Mouse (Mus musculus): ENCODE results near the gene Agpat4. TPM values are rescaled to one million over a fixed set of nuclear protein-coding genes. Genes with fewer than 3 reads are reported as not detected.
"Not testable (repeated sequence)": the region's sequence is repeated elsewhere in the genome, so short reads cannot be mapped to it uniquely, and the experiment has no call there.

Agpat4 gene
- total RNA-seq, 2 experiments from 2014 or later = 3.7 to 4.5 TPM

- peak; percentile 19 to 31 for DNase-seq
Measured at GRCm38 (mm10) chr17:12195137-12195536, 76.6 kb downstream of the Agpat4 start.

DNA sequence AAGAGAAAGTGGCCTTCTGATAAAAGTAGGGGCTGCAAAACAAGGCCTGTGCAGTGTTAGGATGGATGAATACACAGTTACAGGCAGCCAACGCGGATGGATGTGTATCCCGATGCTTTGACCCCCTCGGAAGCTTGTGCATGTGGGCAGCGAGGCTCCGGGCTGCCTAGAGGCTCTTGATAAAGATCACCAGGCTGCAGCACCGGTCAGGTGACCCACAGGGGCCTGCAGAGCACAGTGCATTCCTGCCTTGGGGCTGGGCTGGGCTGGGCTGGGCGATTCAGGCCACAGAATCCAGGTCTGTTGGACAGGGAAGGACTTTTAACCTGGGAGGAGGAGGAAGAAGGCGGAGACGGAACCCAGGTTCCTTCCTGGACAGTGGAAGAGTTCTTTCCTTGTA is 77.1 kb downstream of the Agpat4 start:
- DNase-seq = no peak

GRCm38 (mm10) chr17:12199933-12200332 is 81.4 kb downstream of the Agpat4 start:
- DNase-seq = no peak

DNA sequence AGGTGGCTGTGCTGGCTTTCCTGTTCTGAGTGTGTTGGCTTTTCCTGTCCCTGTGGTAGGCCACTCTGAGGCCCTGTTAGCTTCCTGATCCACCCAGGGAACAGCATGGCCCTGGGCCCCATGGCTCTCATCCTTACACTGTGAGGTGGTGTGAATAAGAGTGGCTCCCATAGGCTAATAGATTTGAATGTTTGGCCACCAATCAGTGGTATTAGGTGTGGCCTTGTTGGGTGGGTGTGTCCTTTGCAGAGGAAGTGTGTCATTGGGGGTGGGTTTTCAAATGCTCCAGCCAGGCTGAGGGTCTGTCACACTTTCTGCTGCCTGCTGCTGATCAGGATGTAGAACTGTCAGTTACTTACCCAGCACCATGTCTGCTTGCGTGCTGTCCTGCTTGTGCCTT is 82.6 kb downstream of the Agpat4 start:
- DNase-seq = no peak

DNA sequence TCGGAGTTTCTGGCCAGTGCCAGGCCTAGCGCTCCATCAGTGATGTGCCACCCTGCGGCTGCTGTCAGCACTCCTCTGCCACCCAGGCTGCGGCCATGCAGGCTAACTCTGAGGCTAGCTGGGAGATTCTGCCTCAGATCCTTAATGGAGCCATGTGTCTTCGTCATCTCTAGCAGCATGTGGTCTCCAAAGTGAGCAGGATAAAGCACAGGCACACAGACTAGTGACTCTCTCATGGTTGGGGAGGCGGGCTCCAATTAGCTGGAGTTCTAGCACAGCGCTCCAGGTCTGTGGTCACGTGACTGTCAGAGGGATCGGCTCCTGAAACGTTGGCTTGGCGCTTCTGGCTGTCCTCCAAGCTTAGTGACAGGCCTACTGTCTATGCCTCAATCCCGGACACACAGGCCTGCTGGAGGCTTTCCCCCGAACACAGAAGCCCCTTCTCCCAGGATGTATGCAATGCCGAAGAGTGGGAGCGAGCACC is 85.0 kb downstream of the Agpat4 start:
- DNase-seq = peak; percentile 27 to 29

GRCm38 (mm10) chr17:12204246-12204645 is 85.7 kb downstream of the Agpat4 start:
- DNase-seq = no peak

DNA sequence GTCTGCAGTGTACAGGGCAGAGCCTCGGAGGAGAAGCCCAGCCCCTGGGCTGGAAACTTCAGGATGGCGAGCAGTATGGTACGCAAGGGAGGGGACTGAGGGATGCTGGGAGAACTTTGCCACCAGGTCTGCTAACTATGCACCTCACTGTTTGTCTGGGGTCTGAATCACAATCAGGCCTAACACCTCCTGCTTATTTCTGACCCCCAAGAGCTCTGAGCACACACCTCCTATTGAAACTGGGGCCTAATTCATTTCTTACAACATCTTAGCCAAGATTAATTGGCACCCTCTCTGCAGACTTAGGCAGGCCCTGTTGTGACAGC is 86.1 kb downstream of the Agpat4 start:
- no peak for DNase-seq

DNA sequence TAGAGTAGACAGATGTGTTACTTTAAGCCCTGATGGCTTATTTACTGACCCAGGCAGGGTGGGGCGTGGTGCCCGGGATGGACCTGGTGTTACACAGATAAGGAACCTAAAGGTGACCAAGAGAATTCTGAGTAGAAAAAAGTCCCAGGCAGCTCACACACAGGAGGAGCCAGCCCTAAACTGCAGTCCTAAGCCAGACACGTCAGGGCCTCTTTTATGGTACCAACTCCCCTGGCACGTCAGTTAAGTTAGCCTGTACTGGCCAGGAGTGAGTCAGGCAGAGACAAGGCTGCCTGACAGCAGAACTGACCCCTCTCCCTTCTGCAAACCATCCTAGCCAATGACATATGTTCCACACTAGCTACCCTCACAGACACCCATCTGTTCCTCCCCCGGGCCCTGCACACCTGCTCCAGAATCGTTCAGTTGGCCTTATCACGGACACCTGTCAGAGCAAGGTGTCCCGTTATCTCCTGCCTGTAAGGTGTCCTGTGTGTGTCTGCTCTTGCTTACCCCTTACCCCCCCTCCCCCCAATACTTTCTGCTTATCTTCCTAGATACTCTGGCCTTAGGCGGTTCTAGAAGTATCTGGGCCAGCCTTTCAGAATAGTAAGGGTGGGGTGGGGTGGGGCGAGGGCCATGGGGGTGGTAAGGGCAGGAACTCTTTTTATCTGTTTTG is 86.7 kb downstream of the Agpat4 start:
- DNase-seq = no peak

DNA sequence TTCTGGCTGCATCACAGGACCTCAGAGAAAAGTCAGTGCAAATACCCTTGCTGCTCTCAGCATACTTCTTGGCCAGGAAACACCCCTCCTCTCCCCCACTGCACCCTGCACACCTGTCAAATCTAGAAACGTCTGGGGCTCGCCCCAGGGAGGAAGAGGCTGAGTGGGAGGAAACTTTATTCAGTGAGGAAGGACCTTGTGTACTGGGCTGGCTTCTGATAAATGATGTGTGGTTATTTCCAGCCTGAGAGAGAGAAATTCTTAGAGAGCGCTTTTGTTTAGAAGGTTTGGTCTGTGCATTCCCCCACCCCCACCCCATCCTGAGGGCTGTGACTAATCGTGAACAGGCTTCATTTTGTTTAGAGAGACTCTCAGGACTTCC is 87.2 kb downstream of the Agpat4 start:
- DNase-seq = no peak

- DNase-seq = no peak
Measured at GRCm38 (mm10) chr17:12206248-12206647, 87.7 kb downstream of the Agpat4 start.

GRCm38 (mm10) chr17:12207022-12207548 is 88.6 kb downstream of the Agpat4 start:
- DNase-seq = no peak

DNA sequence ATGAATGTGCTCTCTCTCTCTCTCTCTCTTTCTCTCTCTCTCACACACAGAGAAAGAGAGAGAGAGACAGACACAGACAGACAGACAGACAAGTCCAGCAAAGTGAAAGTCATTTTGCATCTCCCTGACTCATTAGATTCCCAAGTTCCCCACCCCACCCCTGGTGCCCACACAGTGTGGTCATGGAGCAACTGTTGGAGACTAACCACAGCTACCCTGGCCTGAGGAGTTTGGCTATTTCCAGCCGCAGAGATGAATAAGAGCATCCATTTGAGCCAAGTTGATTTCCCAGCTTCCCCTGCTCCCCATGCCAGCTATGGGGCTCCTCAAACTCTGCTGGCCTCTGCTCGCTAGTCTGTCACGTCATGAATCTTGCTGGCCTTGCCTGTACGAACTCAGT is 91.0 kb downstream of the Agpat4 start:
- DNase-seq = no peak

- peak; percentile 69 to 94 for DNase-seq
Measured at GRCm38 (mm10) chr17:12210544-12211132, 92.1 kb downstream of the Agpat4 start.

GRCm38 (mm10) chr17:12211890-12212289 is 93.4 kb downstream of the Agpat4 start:
- no peak for DNase-seq

DNA sequence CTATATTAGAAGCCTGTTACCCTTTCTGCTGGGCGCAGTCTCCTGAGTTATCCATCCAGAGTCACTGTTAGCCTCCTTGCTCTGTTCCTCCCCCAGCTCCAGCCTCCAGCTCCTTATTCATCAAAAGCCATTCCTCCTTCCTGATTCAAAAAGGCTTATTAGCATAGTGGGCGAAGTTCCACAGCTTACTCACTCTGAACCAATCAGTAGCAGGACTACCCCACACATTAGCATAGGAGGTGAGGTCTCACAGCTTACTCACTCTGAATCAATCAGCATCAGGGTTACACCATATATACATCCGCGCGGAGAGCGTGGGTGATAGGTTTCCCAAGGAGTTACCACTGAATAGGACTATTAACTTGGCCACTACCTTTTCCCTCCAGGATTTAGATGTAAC is 93.8 kb downstream of the Agpat4 start:
- DNase-seq = no peak

DNA sequence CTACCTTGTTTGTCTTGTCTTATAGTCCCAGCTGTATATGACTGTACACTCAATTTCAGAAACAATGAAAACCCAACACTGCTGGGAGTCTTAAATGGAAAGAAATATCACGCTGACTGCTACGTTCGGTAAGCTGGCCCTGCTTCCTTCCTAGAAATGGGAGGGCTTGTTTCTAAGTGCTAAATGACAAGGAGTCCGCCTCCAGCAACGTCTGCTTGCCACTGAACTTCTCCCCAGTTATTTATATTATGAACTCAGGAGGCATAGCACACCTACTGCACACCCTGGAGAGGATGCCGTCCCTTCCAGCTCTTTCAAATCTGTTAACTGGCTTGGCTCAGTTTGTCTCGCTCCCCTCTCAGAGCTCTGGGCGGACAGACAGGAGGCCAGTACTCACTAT is 94.9 kb downstream of the Agpat4 start:
- no peak for DNase-seq

DNA sequence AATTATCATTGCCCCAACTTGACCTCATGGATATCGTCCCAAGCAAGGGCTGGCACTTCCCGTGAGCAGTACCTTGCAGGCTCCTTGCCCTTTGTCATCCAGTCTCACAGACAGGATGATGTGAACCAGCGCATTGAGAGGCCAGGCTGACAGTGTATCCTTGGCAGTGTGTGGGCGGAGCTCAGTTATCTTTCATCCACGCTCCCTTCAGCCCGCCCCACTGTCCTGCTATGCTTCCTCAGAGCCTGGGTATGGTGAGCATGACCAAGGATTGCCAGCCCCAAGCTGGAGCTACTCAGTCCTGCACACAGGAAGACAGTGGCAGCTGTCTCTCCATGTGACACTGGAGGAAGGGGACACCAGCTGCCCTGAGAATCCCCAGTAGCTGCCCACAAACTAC is 97.7 kb downstream of the Agpat4 start:
- no peak for DNase-seq

DNA sequence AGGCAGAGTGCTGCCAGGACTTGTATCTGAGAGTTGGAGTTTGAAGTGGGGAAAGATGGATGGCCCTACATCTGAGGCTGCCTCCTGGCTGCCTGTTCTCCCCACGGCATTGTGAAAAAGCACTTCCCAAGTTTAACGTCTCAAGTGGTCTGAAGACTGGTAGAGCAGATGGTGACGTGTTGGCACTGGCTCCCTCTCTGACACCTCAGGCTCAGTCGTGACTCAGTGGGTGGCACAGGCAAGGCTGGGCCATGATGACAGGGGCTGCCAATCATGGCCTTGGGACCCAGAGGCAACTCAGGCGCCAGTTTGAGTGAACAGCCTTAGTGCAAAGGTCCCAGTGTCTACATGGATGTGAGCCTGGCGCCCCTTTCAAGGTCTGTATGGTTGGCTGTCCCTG is 103.4 kb downstream of the Agpat4 start:
- DNase-seq = no peak

- no peak for DNase-seq
Measured at GRCm38 (mm10) chr17:12223682-12224081, 105.2 kb downstream of the Agpat4 start.

DNA sequence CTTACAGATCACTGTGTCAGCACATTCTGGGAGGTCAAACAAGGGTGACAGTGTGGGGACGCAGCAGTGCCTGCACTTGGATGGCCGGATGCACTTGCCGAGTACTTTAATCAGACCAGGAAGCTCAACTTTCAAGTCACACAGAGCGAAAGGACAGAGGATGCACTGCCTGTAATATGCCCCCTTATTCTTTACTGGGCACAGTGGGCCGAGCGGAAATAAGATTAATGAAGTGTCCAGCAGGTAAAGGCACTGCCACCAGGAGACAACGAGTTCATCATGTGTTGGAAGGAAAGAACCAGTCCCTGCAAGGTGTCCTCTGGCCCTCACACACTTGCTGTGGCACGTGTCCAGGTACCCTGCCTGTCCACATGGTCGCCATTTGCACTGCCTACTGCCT is 105.6 kb downstream of the Agpat4 start:
- no peak for DNase-seq

DNA sequence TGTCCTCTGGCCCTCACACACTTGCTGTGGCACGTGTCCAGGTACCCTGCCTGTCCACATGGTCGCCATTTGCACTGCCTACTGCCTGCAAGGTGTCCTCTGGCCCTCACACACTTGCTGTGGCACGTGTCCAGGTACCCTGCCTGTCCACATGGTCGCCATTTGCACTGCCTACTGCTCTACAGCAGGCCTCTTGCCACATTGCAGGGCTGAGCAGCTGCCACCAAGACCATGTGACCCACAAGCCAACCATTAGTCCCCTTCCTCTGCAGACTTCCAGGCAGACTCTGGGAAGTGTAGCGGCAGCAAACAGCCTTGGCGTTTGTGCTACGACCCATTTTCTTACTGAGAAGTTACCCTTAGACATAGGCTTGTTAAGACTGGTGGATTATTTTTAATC is 106.0 kb downstream of the Agpat4 start:
- DNase-seq = not testable (repeated sequence)

GRCm38 (mm10) chr17:12225227-12225626 is 106.7 kb downstream of the Agpat4 start:
- DNase-seq = no peak

GRCm38 (mm10) chr17:12226551-12226950 is 108.0 kb downstream of the Agpat4 start:
- DNase-seq = peak; percentile 31 to 38

DNA sequence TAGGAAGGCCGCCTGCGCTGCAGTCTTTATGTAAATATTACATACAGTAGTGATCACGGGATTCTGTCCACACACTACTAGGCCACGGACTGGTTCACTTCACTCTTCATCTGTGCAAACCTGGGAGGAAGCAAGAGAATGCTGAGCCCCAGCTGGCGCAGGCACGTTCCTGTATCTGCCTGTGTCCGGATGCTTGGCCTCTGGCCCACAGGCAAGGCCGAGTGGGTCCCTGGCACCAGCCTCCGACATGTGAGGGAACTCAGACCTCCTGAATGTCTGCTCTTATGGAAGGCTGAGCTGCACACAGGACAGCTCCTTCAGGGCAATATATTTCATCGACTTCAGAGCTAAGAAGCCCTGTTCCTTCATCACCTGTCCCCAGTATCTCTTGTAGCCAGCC is 109.5 kb downstream of the Agpat4 start:
- DNase-seq = no peak

Data from heart, adult 18-20 months (tissue).